Mouse (Mus musculus) layer of hippocampus, adult 18-20 months (tissue): ENCODE measurements around the gene Fus. TPM values are rescaled to one million over a fixed set of nuclear protein-coding genes. Genes with fewer than 3 reads are reported as not detected.

Source experiments
- DNase-seq, 2 experiments: peaks; one replicate each; pipeline ENCODE4 v3.0.0; 2022; ENCODE audit warnings: low spot score in 2 of 2
- long read RNA-seq: library from polyadenylated mRNA; stranded (forward); transcript quantifications from one replicate; pipeline ENCODE4 v2.0.0, GENCODE M21; 2021
- total RNA-seq, 2 experiments: library from RNA; stranded (reverse); gene quantifications; 2 replicates each; pipeline ENCODE4 v1.2.3; 2021

Gene Fus
- total RNA-seq, result 100 to 1,000 TPM; 279 to 285 TPM
- long read RNA-seq, full-length matches to known transcripts, result 6 of 34 reads
- long read RNA-seq, partial matches to known transcripts, result 28 of 34 reads
- long read RNA-seq, other reads (novel, unspliced or antisense), result 0 of 34 reads

GRCm38 (mm10) chr7:127967004-127967921, at the start of gene Fus:
Gene Fus, plus strand, starts transcription at chr7:127967457.
- peak; percentile 92 to 95 for DNase-seq

GRCm38 (mm10) chr7:127918203-127918602, 49.1 kb upstream of the Fus start:
- no peak for DNase-seq

- no peak for DNase-seq
Observed at GRCm38 (mm10) chr7:127919290-127919689, 48.0 kb upstream of the Fus start.

- DNase-seq, result no peak
Observed at GRCm38 (mm10) chr7:127921516-127921915, 45.7 kb upstream of the Fus start.

GRCm38 (mm10) chr7:127922451-127923275, 44.6 kb upstream of the Fus start:
- DNase-seq, result peak; percentile 47 to 72

DNA sequence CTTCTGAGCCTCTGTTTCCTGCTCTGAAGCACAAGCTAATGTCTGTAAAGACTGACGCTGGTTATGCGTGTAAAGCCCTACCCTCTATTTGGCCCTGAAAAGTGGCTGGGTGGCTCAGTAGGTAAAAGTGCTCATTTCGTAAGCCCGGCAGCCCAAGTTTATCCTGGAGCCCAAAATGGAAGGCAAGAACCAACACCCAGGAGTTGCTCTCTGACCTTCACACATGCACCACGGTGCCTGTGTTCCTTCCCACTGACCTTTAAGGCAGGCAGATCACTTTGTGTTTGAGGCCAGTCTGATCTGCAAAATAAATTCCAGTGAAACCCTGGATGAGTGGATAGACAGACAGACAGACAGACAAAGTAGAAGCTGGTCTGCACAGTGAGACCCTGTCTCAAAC, 43.5 kb upstream of the Fus start:
- DNase-seq, result no peak

DNA sequence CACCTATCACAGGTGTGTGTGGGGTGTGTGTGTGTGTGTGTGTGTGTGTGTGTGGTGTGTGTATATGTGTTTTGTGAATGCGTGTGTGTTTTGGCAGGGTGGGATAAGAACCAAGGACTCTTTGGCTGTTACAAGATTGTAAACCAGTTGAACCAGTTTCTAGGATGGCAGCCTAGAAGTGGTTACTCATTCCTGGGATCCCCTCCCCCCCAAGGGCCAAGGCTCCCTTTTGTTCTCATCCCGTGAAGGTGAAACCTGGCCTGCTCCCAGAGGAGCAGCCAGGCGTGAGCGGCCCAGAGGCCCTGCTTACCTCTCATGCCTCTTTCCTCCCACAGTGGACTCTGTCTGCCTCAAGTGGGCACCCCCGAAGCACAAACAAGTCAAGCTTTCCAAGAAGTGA, 42.0 kb upstream of the Fus start:
- no peak for DNase-seq

DNA sequence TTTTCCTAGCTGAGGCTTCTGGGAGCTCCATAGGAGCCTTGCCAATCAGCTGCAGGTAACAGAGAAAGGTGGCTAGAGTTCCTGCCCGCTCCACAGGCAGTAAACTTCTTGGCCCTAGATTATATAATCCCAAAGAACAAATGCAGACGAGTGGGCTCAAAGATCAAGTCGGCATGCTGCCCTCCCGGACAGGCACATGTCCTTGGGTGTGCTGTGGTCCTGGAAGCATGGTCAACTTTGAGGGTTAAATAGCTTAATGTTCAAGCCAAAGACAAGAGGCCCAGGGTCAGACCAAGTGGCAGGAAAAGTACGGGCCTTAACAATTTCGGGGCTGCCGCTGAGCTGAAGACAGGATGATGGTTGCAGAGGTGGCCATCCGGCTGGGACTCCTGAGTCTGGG, 41.2 kb upstream of the Fus start:
- DNase-seq, result no peak

- no peak for DNase-seq
Observed at GRCm38 (mm10) chr7:127926846-127927245, 40.4 kb upstream of the Fus start.

GRCm38 (mm10) chr7:127927726-127928125, 39.5 kb upstream of the Fus start:
- DNase-seq, result no peak

DNA sequence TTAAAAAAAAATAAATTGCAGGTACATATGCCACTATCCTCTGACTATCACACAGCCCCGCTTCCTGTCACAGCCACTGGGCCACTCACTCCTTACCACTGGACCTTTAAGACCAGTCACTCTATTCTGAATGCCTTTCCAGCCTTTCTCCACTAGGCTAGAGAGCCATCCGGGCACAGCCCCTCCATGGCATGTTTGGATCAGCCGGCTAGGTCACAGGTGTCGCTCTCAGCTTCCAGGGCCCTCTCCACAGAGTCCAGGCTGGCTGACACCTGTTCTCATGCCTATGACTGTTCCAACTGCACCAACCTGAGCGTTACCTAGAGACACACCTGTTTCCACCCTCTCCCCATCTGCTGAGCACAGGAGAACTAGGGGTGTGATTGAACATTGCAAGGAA, 38.7 kb upstream of the Fus start:
- no peak for DNase-seq

DNA sequence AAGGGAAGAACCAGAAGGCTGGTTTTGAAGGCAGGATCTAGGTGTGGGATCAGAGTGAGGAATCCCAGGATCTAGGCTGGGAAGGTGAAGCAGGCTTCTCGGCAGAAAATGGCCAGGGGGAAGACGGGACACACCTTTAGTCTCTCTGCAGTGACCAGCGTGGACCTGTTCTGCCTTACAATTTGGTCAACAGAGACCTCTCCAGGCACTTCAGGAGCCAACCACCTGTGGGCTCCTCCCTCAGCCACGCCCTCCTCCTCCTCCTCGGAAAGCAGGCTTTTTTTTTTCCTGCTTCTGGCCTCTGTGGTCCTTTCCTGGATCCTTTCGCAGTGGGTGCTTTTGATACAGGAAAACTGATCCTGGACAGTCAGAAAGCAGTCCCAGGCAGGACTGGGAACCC, 37.3 kb upstream of the Fus start, which contains the start of gene Prss8:
Gene Prss8 (minus strand): TSS at position 182 of the 400 bp plus-strand sequence.
- DNase-seq, result no peak

- DNase-seq, result no peak
Observed at GRCm38 (mm10) chr7:127930636-127931035, 36.6 kb upstream of the Fus start.

- DNase-seq, result no peak
Observed at GRCm38 (mm10) chr7:127931351-127932135, 35.7 kb upstream of the Fus start.

DNA sequence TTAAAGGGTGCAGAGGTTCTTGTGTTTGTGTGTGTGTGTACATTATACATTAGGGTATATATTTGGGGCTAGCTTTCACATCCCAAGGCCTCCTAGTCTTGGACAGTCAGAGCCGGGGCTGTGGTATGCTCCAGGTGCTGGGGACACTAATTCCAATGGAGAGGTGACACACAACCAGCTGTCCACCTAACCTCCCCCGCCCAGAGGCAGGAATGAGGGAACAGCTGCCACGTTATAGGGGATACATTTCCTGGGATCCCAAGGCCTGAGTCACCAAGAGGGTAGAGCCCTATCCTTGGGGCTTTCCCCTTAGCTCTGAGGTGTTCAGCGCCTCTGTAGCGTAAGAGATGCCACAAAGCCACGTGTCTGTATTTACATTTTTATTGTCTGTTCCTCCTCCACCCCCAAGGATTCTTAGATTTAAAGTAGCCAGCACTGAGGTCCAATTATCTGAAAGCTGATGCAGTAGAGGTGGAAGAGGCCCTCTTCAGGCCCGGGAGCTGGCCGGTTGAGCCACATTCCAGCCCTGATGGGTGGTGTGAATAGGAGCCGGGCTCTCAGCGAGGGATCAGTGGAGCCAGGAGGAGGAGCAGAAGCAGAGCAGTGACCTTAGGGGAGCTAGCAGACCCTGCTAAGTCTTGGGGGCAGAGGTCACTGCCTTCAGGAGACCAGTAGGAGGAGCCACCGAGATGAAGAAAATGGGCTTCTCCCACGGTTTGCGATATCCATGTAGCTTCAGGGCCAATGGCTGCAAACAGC, 34.8 kb upstream of the Fus start:
- DNase-seq, result no peak

GRCm38 (mm10) chr7:127934075-127934474, 33.2 kb upstream of the Fus start:
- DNase-seq, result no peak

DNA sequence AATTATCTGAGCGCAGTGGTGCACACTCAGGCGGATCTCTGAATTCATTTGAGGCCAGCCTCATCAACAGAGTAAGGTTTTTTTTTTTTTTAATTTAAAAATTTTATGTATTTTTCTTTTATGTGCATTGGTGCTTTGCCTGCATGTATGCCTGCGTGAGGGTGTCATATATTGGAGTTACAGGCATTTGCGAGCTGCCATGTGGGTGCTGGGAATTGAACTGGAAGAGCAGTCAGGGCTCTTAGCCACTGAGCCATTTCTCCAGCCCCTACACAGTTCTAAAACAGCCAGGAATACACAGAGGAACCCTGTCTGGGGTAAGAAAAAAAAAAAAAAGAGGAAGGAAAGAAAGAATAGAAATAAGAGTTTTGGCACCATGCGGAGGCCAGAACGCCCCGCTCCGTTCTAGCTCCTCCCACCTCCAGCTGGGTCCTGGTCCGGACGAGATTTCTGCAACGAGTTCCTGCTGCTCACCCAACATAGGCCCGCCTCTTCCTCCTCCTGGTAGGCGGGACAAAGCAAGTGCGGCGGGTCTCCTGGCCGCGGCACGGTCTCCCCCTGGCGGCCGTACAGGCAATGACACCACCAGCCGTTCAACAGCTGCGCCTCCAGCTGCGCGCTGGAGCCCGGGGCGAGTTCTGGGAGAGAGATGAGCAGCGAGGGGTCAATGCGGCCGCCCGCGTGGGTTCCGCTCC, 32.1 kb upstream of the Fus start:
- DNase-seq, result peak; percentile 93 to 96

DNA sequence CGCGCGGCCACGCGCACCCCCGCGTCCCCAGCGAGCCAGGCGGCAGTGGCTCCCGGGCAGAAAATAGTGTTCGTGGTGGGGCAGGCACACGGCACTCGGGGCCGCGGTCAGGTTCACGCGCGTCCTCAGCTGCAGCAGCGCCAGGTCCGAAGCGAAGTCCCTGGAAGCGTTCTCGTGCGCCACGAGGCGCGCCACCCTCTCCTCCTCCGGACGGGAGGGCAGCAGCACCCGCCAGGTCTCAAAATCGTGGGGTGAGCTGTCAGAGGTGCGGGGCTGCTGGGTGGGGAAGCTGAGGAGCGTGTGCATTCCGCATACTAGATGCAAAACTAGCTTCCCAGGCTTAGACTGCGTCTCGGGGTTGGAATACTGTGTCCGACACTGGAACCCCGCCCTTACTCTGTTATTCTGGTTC, 31.5 kb upstream of the Fus start:
- no peak for DNase-seq

DNA sequence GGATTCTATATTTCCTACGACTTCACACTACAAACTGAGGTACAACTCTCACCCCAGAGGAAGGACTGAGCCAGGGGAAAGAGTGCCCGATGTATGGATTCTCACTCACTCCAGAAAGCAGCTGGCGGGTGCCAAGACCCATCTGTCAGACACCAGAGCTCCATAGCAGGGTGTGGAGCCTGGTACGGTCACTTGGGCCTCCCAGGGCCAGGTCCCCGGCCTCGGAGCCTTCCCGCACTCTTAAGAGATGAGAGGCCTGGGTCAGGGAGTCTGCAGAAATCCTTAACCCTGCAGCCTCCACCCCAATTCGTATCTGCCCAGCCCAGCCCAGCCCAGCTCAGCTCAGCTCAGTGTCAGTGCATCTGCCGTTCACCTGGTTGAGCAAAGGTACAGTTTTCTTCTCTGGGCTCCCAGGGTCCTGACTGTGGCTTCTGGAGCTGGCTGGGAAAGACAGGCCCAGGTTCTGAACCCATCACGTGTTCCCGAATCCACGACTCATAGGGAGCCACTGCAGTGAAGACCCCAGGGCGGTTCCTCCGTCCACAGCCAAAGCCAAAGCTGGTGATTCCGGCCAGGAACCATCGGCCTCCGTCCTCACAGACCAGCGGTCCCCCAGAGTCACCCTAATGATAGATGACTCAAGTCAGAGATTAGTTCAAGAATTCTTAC, 30.9 kb upstream of the Fus start:
- no peak for DNase-seq
